In genomic region chr4:10770026-10770643, GRCm38 (mm10) we compare ENCODE assay signal across 11 mouse cellular contexts.
A peak's percentile ranks its signal among the peaks of the same experiment; 100 is the strongest.
DNase-seq lines count a peak whose midpoint lies in the region; ATAC-seq and TF ChIP-seq lines count a peak whose summit lies in the region.
"Had no signal": no experiment of that assay in that cellular context is flagged by ENCODE, and none has a peak within 500 bp of the region (broad histone marks: within the 10 kb centered on the region; RNA-seq: fewer than 3 reads in every experiment).

No protein-coding gene starts in this region.

- H3K27ac ChIP-seq in spleen, adult 2 months (ENCODE audit: insufficient read depth, low read length) = no peak overlapping the region
- H3K27ac ChIP-seq: hindbrain, embryonic 14.5 days; liver, embryonic 15.5 days; midbrain, embryonic 10.5 days; neural tube, embryonic 12.5 days had no signal

- TF ChIP-seq POLR2A in spleen, adult 2 months (IDR thresholded peaks at IDR 0.05; ENCODE audit: low read depth, low read length) = no peak

- TF ChIP-seq CTCF in spleen, adult 2 months (IDR thresholded peaks at IDR 0.05; ENCODE audit: extremely low read depth, insufficient read depth, insufficient read length, insufficient replicate concordance) = no peak

- 22% methylated on average over 13 of the region's 13 CpGs for WGBS in spleen, adult 2 months

- H3K36me3 ChIP-seq in spleen, adult 2 months (ENCODE audit: control insufficient read depth, insufficient read depth, low read length) = no peaks in the 10 kb centered on the region
- H3K36me3 ChIP-seq: liver, embryonic 15.5 days; midbrain, embryonic 10.5 days; neural tube, embryonic 12.5 days had no signal

- peak; percentile 74 for ATAC-seq in megakaryocyte-erythroid progenitor cell, adult 5-6 weeks (replicated peaks; ENCODE audit: low FRiP score, low TSS enrichment, poor library complexity, severe bottlenecking)

- H3K4me3 ChIP-seq in spleen, adult 2 months (ENCODE audit: extremely low read depth, insufficient read depth, insufficient read length) = no peak overlapping the region
- H3K4me3 ChIP-seq: liver, embryonic 15.5 days; midbrain, embryonic 10.5 days; neural tube, embryonic 12.5 days had no signal

- peak; percentile 20 to 67 for DNase-seq in spleen, adult 2 months (ENCODE audit: low read depth in 1 of 2, low spot score in 2 of 2)
- no peak for DNase-seq in spleen, postnatal 14 days (ENCODE audit: low spot score in 2 of 2)
- DNase-seq in c-Kit-positive CD71-negative TER-119-negative erythroid progenitor cells, embryonic 14.5 days (ENCODE audit: low read depth) = peak; percentile 9
- DNase-seq in cerebellum, postnatal 4 days (ENCODE audit: low spot score in 2 of 2) = no peak
- DNase-seq in urinary bladder, postnatal 36 days (ENCODE audit: low spot score in 2 of 2) = no peak
- DNase-seq in cerebellum, adult 9-10 months = no peak

- H3K27me3 ChIP-seq in spleen, adult 2 months (ENCODE audit: control insufficient read depth, insufficient read depth, low read length) = no peaks in the 10 kb centered on the region
- H3K27me3 ChIP-seq: liver, embryonic 15.5 days; neural tube, embryonic 12.5 days had no signal

- H3K4me1 ChIP-seq in spleen, adult 2 months (ENCODE audit: control insufficient read depth, insufficient read depth, insufficient read length) = peaks cover 7% of the 10 kb centered on the region; the same call in 1 of the 2 replicates
- H3K4me1 ChIP-seq: liver, embryonic 15.5 days; midbrain, embryonic 10.5 days; neural tube, embryonic 12.5 days had no signal

Comparison
In these comparisons a context has a peak if more than half of its experiments do, and no peak if none do; other contexts are left out.
1. DNase-seq: peak in spleen, adult 2 months (2 of 2) and c-Kit-positive CD71-negative TER-119-negative erythroid progenitor cells, embryonic 14.5 days (single experiment); none in spleen, postnatal 14 days (0 of 2), cerebellum, postnatal 4 days (0 of 2), urinary bladder, postnatal 36 days (0 of 2) and cerebellum, adult 9-10 months (single experiment).